Mouse (Mus musculus): ENCODE measurements at regions not wholly inside any gene's neighbourhood (a gene's known extent, or its start where the extent isn't known, plus 50 kb on each side); places are given as distances from the start of the nearest gene placed in this dataset.
A peak's percentile ranks its signal among the peaks of the same experiment; 100 is the strongest.

GRCm38 (mm10) chr13:64007688-64008087 lies 81.3 kb downstream of the Hsd17b3 start:
- no peak for TF ChIP-seq HCFC1 (IDR thresholded peaks at IDR 0.05; ENCODE audit: borderline replicate concordance, insufficient read depth, low read length)
- TF ChIP-seq CHD2 (IDR thresholded peaks at IDR 0.05; ENCODE audit: low read depth, low read length) = no peak
- peak; percentile 50; the same call in 1 of the 2 replicates for TF ChIP-seq ZC3H11A (IDR thresholded peaks at IDR 0.05; ENCODE audit: borderline replicate concordance, low read depth, low read length)
- no peak for TF ChIP-seq MAFK (IDR thresholded peaks at IDR 0.05; ENCODE audit: insufficient read depth, low read depth, low read length)
- TF ChIP-seq ZNF384 (IDR thresholded peaks at IDR 0.05; ENCODE audit: low read depth, low read length) = no peak

Data from ES-E14 (cell line).